ENCODE assay signal across 16 mouse cellular contexts in the genomic region with DNA sequence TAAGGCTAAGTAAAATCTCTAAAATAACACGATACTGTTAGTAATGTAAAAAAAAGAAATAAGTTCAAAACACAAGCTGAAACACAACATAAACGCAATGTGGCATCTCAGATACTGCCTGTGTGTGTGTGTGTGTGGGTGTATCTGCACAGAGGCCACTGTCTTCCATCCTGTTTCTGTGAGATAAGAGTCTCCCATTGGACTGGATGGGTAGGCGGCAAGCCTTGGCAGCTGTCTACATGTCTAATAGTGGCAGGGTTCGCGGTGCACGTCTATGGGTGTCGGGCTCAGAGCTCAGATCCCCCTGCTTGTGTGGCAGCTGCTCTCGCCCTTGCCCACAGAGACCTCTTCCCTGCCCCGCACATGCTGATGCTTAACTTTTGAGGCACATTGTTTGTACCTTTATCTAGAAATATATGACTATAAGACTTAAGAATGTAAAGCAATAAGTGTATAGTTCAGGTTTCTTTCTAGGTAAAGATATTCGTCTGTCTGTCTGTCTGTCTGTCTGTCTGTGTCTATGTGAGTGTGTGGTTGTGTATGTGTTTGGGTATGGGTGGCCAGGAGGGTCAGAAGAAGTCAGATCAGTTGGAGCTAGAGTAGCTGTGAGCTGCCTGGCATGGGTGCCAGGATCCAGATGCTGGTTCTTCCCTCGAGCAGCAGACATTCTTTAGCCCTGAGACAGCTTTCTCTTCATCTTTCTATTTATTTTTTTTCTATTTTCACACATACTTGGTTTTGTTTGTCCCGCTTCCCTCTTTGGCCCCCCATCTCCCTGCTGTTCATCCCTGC. TPM values are rescaled to one million over a fixed set of nuclear protein-coding genes. Genes with fewer than 3 reads are reported as not detected.
A peak's percentile ranks its signal among the peaks of the same experiment; 100 is the strongest.
DNase-seq lines count a peak whose midpoint lies in the region; ATAC-seq and TF ChIP-seq lines count a peak whose summit lies in the region.
"Had no signal": no experiment of that assay in that cellular context is flagged by ENCODE, and none has a peak within 500 bp of the region (broad histone marks: within the 10 kb centered on the region; RNA-seq: fewer than 3 reads in every experiment).

No protein-coding gene starts in this region.

- TF ChIP-seq EP300 in liver, postnatal 0 days (IDR thresholded peaks at IDR 0.05; ENCODE audit: low read depth): peak; percentile 99

- H3K4me1 ChIP-seq in heart, embryonic 10.5 days: 0 out of 2 replicates have a peak, but pooled peaks cover 3% of the 10 kb centered on the region
- H3K4me1 ChIP-seq in liver, postnatal 0 days (ENCODE audit: insufficient read depth): peaks cover 8% of the 10 kb centered on the region
- no peaks in the 10 kb centered on the region for H3K4me1 ChIP-seq in limb, embryonic 10.5 days
- H3K4me1 ChIP-seq: embryonic facial prominence, embryonic 15.5 days; limb, embryonic 15.5 days; midbrain, embryonic 10.5 days had no signal

- H3K9me3 ChIP-seq in heart, embryonic 10.5 days: no peaks in the 10 kb centered on the region
- no peaks in the 10 kb centered on the region for H3K9me3 ChIP-seq in liver, postnatal 0 days (ENCODE audit: low read length)
- no peaks in the 10 kb centered on the region for H3K9me3 ChIP-seq in limb, embryonic 10.5 days (replicated peaks)
- H3K9me3 ChIP-seq: embryonic facial prominence, embryonic 15.5 days; limb, embryonic 15.5 days; midbrain, embryonic 10.5 days had no signal

- peak overlapping the region; percentile 64 for H3K4me2 ChIP-seq in liver, postnatal 0 days (ENCODE audit: low read depth, low read length)
- H3K4me2 ChIP-seq: embryonic facial prominence, embryonic 15.5 days; limb, embryonic 15.5 days had no signal

- peak overlapping the region; percentile 62 for H3K9ac ChIP-seq in liver, postnatal 0 days (replicated peaks)
- H3K9ac ChIP-seq: embryonic facial prominence, embryonic 15.5 days; limb, embryonic 15.5 days had no signal

- H3K4me3 ChIP-seq in heart, embryonic 10.5 days: no peak overlapping the region
- H3K4me3 ChIP-seq in liver, postnatal 0 days (ENCODE audit: low read depth, low read length): peak overlapping the region; percentile 19
- H3K4me3 ChIP-seq in limb, embryonic 10.5 days: no peak overlapping the region
- H3K4me3 ChIP-seq: embryonic facial prominence, embryonic 15.5 days; limb, embryonic 15.5 days; midbrain, embryonic 10.5 days had no signal

- DNase-seq in heart, embryonic 10.5 days (ENCODE audit: low spot score): peak; percentile 91
- DNase-seq in heart, adult 9 months (ENCODE audit: low spot score in 2 of 2): no peak
- peak; percentile 11 for DNase-seq in 3T3-L1 (ENCODE audit: low read depth, low spot score)
- peak; percentile 90 for DNase-seq in c-Kit-positive CD71-positive TER-119-positive erythroid progenitor cells, embryonic 14.5 days (ENCODE audit: low spot score)
- peak; percentile 72 for DNase-seq in liver, postnatal 0 days
- DNase-seq in limb, embryonic 10.5 days (ENCODE audit: low spot score): no peak
- no peak for DNase-seq in cerebellum, postnatal 4 days (ENCODE audit: low spot score in 2 of 2)
- DNase-seq in layer of hippocampus, adult 8-10 months (ENCODE audit: low spot score in 2 of 2): no peak
- DNase-seq: adrenal gland, postnatal 10 days; B cell, adult 2 months; cerebellum, adult 9-11 months; kidney, adult 2 months; retina, postnatal 1 day had no signal

- H3K27me3 ChIP-seq in heart, embryonic 10.5 days (ENCODE audit: insufficient read depth, poor library complexity, severe bottlenecking): no peaks in the 10 kb centered on the region
- no peaks in the 10 kb centered on the region for H3K27me3 ChIP-seq in liver, postnatal 0 days (ENCODE audit: insufficient read depth, low read length)
- H3K27me3 ChIP-seq in limb, embryonic 10.5 days (ENCODE audit: low read depth, poor library complexity, severe bottlenecking): no peaks in the 10 kb centered on the region
- H3K27me3 ChIP-seq: embryonic facial prominence, embryonic 15.5 days; limb, embryonic 15.5 days had no signal

- ATAC-seq in liver, postnatal 0 days: peak; percentile 100

- H3K27ac ChIP-seq in heart, embryonic 10.5 days: peak overlapping the region; percentile 44; the same call in 1 of the 2 replicates
- H3K27ac ChIP-seq in liver, postnatal 0 days (ENCODE audit: low read depth): peak overlapping the region; percentile 96
- no peak overlapping the region for H3K27ac ChIP-seq in limb, embryonic 10.5 days
- H3K27ac ChIP-seq: embryonic facial prominence, embryonic 15.5 days; limb, embryonic 15.5 days; midbrain, embryonic 10.5 days had no signal

- no peak for TF ChIP-seq CTCF in liver, postnatal 0 days (IDR thresholded peaks at IDR 0.05; ENCODE audit: low read depth)

- H3K36me3 ChIP-seq in heart, embryonic 10.5 days: no peaks in the 10 kb centered on the region; the same call in 1 of the 2 replicates
- H3K36me3 ChIP-seq in liver, postnatal 0 days (replicated peaks; ENCODE audit: insufficient read depth, low read length): peaks cover 3% of the 10 kb centered on the region; the same call in 1 of the 2 replicates
- peaks cover 6% of the 10 kb centered on the region; the same call in 1 of the 2 replicates for H3K36me3 ChIP-seq in limb, embryonic 10.5 days
- H3K36me3 ChIP-seq: embryonic facial prominence, embryonic 15.5 days; limb, embryonic 15.5 days had no signal

- 70% methylated on average over 12 of the region's 12 CpGs for WGBS in heart, embryonic 10.5 days
- WGBS in liver, postnatal 0 days (ENCODE audit: insufficient replicate concordance): 52% methylated on average over 12 of the region's 12 CpGs
- WGBS in limb, embryonic 10.5 days: 91% methylated on average over 12 of the region's 12 CpGs

RNA-seq across cellular contexts. Expression of a gene that starts 6.9 kb away (rescaled TPM):
- 16.2 and 19.7 TPM in 2 replicates for polyA plus RNA-seq in heart, embryonic 10.5 days (2016; fragmentation: Nextera tagmentation; extraction: Ambion mirVana)
- 15.1 and 15.8 TPM in 2 replicates for polyA plus RNA-seq in liver, postnatal 0 days (2015; fragmentation: Nextera tagmentation; extraction: Ambion mirVana)
- polyA plus RNA-seq in limb, embryonic 10.5 days (2016; fragmentation: Nextera tagmentation; extraction: Ambion mirVana): 21.8 and 26.7 TPM in 2 replicates
- total RNA-seq in layer of hippocampus, adult 8-10 months (2022): 10 to 100 TPM; 40.8 to 47.0 (median 43.2) TPM

Comparison
In these comparisons a context has a peak if more than half of its experiments do, and no peak if none do; other contexts are left out.
1. DNase-seq: peak in heart, embryonic 10.5 days (single experiment), 3T3-L1 (single experiment), c-Kit-positive CD71-positive TER-119-positive erythroid progenitor cells, embryonic 14.5 days (single experiment) and liver, postnatal 0 days (single experiment); none in heart, adult 9 months (0 of 2), limb, embryonic 10.5 days (single experiment), cerebellum, postnatal 4 days (0 of 2) and layer of hippocampus, adult 8-10 months (0 of 2).